Mouse (Mus musculus): Measurements from ENCODE around the gene Fgd5. TPM values are rescaled to one million over a fixed set of nuclear protein-coding genes. Genes with fewer than 3 reads are reported as not detected.
"Not testable (repeated sequence)": the region's sequence is repeated elsewhere in the genome, so short reads cannot be mapped to it uniquely, and the experiment has no call there.

Fgd5 gene
- polyA plus RNA-seq, 1 experiment from 2014 or later, result 7.2 TPM

- Histone ChIP-seq H3K27me3 (ENCODE audit: control insufficient read depth, insufficient read depth, low read length) (no peaks in the 10 kb centered on the region), H3K9ac (replicated peaks; ENCODE audit: low read length) (no peak overlapping the region), H3K4me2 (ENCODE audit: low read length) (no peak overlapping the region), H3K4me1 (ENCODE audit: control insufficient read depth, insufficient read depth, low read length) (no peaks in the 10 kb centered on the region), H3K27ac (replicated peaks; ENCODE audit: low read depth, low read length) (no peak overlapping the region), H3K4me3 (replicated peaks; ENCODE audit: low read depth, low read length) (no peak overlapping the region), H3K9me3 (ENCODE audit: control insufficient read depth, low read length) (no peaks in the 10 kb centered on the region), H3K36me3 (ENCODE audit: control insufficient read depth, insufficient read depth, low read length) (no peaks in the 10 kb centered on the region)
- WGBS, result 71% methylated on average over 10 of the region's 10 CpGs
- ATAC-seq (ENCODE audit: low FRiP score, low TSS enrichment) (no peak), DNase-seq (no peak)
These were observed 85.4 kb downstream of the Fgd5 start for GRCm38 (mm10) chr6:92064101-92064500.

- Histone ChIP-seq H3K4me3 (replicated peaks; ENCODE audit: low read depth, low read length) (no peak overlapping the region), H3K9ac (replicated peaks; ENCODE audit: low read length) (no peak overlapping the region), H3K27me3 (ENCODE audit: control insufficient read depth, insufficient read depth, low read length) (no peaks in the 10 kb centered on the region), H3K9me3 (ENCODE audit: control insufficient read depth, low read length) (no peaks in the 10 kb centered on the region), H3K4me1 (ENCODE audit: control insufficient read depth, insufficient read depth, low read length) (no peaks in the 10 kb centered on the region), H3K36me3 (ENCODE audit: control insufficient read depth, insufficient read depth, low read length) (no peaks in the 10 kb centered on the region), H3K4me2 (ENCODE audit: low read length) (no peak overlapping the region), H3K27ac (replicated peaks; ENCODE audit: low read depth, low read length) (no peak overlapping the region)
- ATAC-seq (ENCODE audit: low FRiP score, low TSS enrichment) (no peak), DNase-seq (peak; percentile 82)
- 54% methylated on average over 12 of the region's 12 CpGs for WGBS
These were observed 87.2 kb downstream of the Fgd5 start for GRCm38 (mm10) chr6:92065721-92066496.

DNA sequence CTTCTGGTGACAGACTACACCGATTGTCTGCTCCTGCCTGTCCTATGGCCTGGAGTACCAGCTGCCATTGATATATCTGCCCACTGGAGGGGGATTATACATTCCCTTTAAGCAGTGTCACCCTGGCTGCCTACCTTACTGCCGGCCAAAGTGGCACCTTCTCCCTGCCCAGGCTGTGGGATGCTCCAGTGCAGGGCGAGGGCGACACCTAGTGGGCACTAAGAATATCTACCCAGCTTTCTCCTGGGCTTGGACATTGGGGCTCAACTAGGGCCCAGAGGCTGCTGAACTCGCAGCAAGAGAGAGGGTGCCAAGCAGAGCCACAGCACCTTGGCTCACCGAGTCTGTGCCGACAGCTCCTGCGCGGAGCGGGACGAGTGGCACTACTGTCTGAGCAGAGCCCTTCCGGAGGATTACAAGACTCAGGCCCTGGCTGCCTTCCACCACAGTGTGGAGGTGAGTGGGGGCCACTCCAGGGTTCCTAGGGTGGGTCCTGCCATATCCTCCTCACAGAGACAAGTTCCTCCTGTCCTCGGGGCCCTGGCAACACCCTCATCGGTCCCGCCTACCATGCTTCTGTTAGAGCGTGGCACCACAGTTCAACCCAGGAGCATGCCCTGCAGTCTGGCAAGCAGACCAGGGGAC is 88.6 kb downstream of the Fgd5 start:
- H3K36me3 ChIP-seq (ENCODE audit: control insufficient read depth, insufficient read depth, low read length), result no peaks in the 10 kb centered on the region
- no peaks in the 10 kb centered on the region for H3K9me3 ChIP-seq (ENCODE audit: control insufficient read depth, low read length)
- DNase-seq (peak; percentile 90), ATAC-seq (ENCODE audit: low FRiP score, low TSS enrichment) (peak; percentile 74)
- no peak overlapping the region for H3K4me3 ChIP-seq (replicated peaks; ENCODE audit: low read depth, low read length)
- H3K9ac ChIP-seq (replicated peaks; ENCODE audit: low read length), result no peak overlapping the region
- H3K27me3 ChIP-seq (ENCODE audit: control insufficient read depth, insufficient read depth, low read length), result no peaks in the 10 kb centered on the region
- no peak overlapping the region for H3K27ac ChIP-seq (replicated peaks; ENCODE audit: low read depth, low read length)
- no peak overlapping the region for H3K4me2 ChIP-seq (ENCODE audit: low read length)
- WGBS, result 28% methylated on average over 16 of the region's 16 CpGs
- no peaks in the 10 kb centered on the region for H3K4me1 ChIP-seq (ENCODE audit: control insufficient read depth, insufficient read depth, low read length)

- 50% methylated on average over 15 of the region's 15 CpGs for WGBS
- Histone ChIP-seq H3K4me3 (replicated peaks; ENCODE audit: low read depth, low read length) (no peak overlapping the region), H3K27me3 (ENCODE audit: control insufficient read depth, insufficient read depth, low read length) (no peaks in the 10 kb centered on the region), H3K27ac (replicated peaks; ENCODE audit: low read depth, low read length) (no peak overlapping the region), H3K36me3 (ENCODE audit: control insufficient read depth, insufficient read depth, low read length) (no peaks in the 10 kb centered on the region), H3K4me1 (ENCODE audit: control insufficient read depth, insufficient read depth, low read length) (no peaks in the 10 kb centered on the region), H3K9ac (replicated peaks; ENCODE audit: low read length) (no peak overlapping the region), H3K4me2 (ENCODE audit: low read length) (no peak overlapping the region), H3K9me3 (ENCODE audit: control insufficient read depth, low read length) (no peaks in the 10 kb centered on the region)
- ATAC-seq (ENCODE audit: low FRiP score, low TSS enrichment), result no peak
- peak; percentile 19 for DNase-seq
These were observed 92.6 kb downstream of the Fgd5 start for GRCm38 (mm10) chr6:92071121-92071839.

DNA sequence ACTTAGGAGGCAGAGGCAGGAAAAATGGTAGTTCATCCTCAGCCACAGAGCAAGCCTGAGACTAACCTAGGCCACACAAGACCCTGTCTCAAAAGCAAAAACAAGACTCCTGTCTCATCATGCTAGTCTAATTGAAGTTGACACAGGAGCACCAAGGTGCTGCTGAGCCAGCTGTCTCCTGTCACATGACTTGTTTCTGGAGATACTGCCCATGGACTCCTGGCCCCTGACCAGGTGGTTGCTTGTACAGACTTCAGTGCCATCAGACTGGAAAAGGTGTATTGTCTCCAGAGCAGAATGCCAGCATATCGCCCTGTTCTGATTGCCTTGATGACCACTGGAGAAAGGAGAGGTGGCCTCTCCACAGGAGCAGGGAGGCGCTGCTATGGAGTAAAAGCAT is 102.1 kb downstream of the Fgd5 start:
- Histone ChIP-seq H3K4me2 (ENCODE audit: low read length) (no peak overlapping the region), H3K4me3 (replicated peaks; ENCODE audit: low read depth, low read length) (no peak overlapping the region), H3K27me3 (ENCODE audit: control insufficient read depth, insufficient read depth, low read length) (no peaks in the 10 kb centered on the region), H3K36me3 (ENCODE audit: control insufficient read depth, insufficient read depth, low read length) (no peaks in the 10 kb centered on the region), H3K9ac (replicated peaks; ENCODE audit: low read length) (no peak overlapping the region), H3K4me1 (ENCODE audit: control insufficient read depth, insufficient read depth, low read length) (no peaks in the 10 kb centered on the region), H3K9me3 (ENCODE audit: control insufficient read depth, low read length) (no peaks in the 10 kb centered on the region), H3K27ac (replicated peaks; ENCODE audit: low read depth, low read length) (no peak overlapping the region)
- no peak for ATAC-seq (ENCODE audit: low FRiP score, low TSS enrichment)
- 94% methylated on average over 2 of the region's 2 CpGs for WGBS
- DNase-seq, result no peak

DNA sequence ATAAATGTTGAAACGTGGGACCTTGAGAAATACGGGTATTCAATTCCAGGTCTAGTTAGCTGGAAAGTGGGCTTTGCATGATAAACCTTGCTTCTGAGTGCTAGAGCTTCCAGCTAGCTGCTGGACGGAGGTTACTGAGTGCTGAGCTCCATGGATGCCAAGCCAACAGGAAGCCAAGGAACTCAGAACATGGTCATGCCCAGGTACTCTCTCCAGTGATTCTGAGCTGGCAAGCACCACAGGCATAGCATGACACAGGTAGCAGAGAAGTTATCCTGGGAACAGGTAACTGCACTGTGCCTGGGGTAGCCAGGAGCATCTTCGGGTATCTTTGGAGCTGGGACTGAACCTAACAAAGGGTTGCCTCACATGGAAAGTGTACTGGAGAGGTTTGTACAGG is 104.1 kb downstream of the Fgd5 start:
- no peaks in the 10 kb centered on the region for H3K4me1 ChIP-seq (ENCODE audit: control insufficient read depth, insufficient read depth, low read length)
- 84% methylated on average over 4 of the region's 4 CpGs for WGBS
- ATAC-seq (ENCODE audit: low FRiP score, low TSS enrichment), result no peak

DNA sequence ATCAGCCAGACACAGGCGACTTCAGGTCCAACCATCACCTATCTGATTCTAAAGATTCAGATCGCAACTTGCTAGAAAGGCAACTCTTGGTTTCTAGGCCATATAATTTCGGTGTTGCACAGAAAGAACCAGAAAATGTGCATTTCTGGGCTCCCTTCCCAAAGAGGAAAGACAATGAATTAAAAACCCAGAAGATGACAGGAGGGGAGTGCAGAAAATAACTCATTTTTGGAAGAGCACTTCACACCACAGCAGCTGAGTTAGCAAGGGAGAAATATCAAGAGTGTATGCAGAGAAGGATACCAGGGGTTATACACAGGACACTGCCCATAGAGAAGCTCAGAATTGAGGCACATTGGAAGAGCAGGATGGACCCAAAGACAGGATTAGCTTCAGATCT is 106.3 kb downstream of the Fgd5 start:
- no peak overlapping the region for H3K4me2 ChIP-seq (ENCODE audit: low read length)

More for the DNA sequence above, 104.1 kb downstream of the Fgd5 start:
- no peak overlapping the region for H3K27ac ChIP-seq (replicated peaks; ENCODE audit: low read depth, low read length)
- DNase-seq, result no peak
- H3K9me3 ChIP-seq (ENCODE audit: control insufficient read depth, low read length), result no peaks in the 10 kb centered on the region
- no peak overlapping the region for H3K4me2 ChIP-seq (ENCODE audit: low read length)
- H3K36me3 ChIP-seq (ENCODE audit: control insufficient read depth, insufficient read depth, low read length), result no peaks in the 10 kb centered on the region
- no peak overlapping the region for H3K9ac ChIP-seq (replicated peaks; ENCODE audit: low read length)
- no peak overlapping the region for H3K4me3 ChIP-seq (replicated peaks; ENCODE audit: low read depth, low read length)
- no peaks in the 10 kb centered on the region for H3K27me3 ChIP-seq (ENCODE audit: control insufficient read depth, insufficient read depth, low read length)

DNA sequence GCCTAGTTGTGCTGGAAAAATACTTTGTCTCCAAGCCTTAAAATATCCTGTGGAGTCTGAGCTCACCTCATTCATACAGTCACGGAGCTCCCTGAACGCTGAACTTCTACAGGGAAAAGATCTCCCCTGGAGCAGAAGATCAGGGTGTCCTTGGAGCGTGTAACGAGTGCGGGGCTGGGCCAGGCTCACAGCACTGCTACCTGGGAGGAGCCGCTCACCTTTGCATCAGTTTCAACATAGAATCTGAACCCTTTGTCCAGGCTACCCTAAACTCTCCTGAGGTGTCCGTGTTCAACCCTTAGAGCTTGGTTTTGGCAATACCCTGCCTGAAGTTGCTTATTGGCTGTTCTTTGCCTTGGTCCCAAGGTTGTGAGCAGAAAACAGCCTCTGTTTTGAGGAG is 110.5 kb downstream of the Fgd5 start:
- 89% methylated on average over 7 of the region's 7 CpGs for WGBS
- H3K4me2 ChIP-seq (ENCODE audit: low read length); H3K27ac ChIP-seq (replicated peaks; ENCODE audit: low read depth, low read length); H3K9me3 ChIP-seq (ENCODE audit: control insufficient read depth, low read length); ATAC-seq (ENCODE audit: low FRiP score, low TSS enrichment); H3K36me3 ChIP-seq (ENCODE audit: control insufficient read depth, insufficient read depth, low read length); DNase-seq; H3K9ac ChIP-seq (replicated peaks; ENCODE audit: low read length); H3K27me3 ChIP-seq (ENCODE audit: control insufficient read depth, insufficient read depth, low read length); H3K4me3 ChIP-seq (replicated peaks; ENCODE audit: low read depth, low read length): not testable (repeated sequence)
- H3K4me1 ChIP-seq (ENCODE audit: control insufficient read depth, insufficient read depth, low read length), result peaks cover 22% of the 10 kb centered on the region

More for the DNA sequence above, 106.3 kb downstream of the Fgd5 start:
- ATAC-seq (ENCODE audit: low FRiP score, low TSS enrichment), result no peak
- H3K9me3 ChIP-seq (ENCODE audit: control insufficient read depth, low read length), result no peaks in the 10 kb centered on the region
- no peak overlapping the region for H3K4me3 ChIP-seq (replicated peaks; ENCODE audit: low read depth, low read length)
- no peak overlapping the region for H3K27ac ChIP-seq (replicated peaks; ENCODE audit: low read depth, low read length)
- H3K9ac ChIP-seq (replicated peaks; ENCODE audit: low read length), result no peak overlapping the region
- no peaks in the 10 kb centered on the region for H3K27me3 ChIP-seq (ENCODE audit: control insufficient read depth, insufficient read depth, low read length)
- DNase-seq, result no peak
- H3K36me3 ChIP-seq (ENCODE audit: control insufficient read depth, insufficient read depth, low read length), result no peaks in the 10 kb centered on the region
- peaks cover under 1% of the 10 kb centered on the region; the same call in 1 of the 2 replicates for H3K4me1 ChIP-seq (ENCODE audit: control insufficient read depth, insufficient read depth, low read length)
- WGBS, result 87% methylated on average over 3 of the region's 3 CpGs
